Mouse (Mus musculus) embryonic facial prominence, embryonic 13.5 days (tissue): ENCODE data around the gene Yif1b. TPM values are rescaled to one million over a fixed set of nuclear protein-coding genes. Genes with fewer than 3 reads are reported as not detected.
A peak's percentile ranks its signal among the peaks of the same experiment; 100 is the strongest.

Source experiments
- ATAC-seq: fragments of 200-750 bp; cut with Nextera tagmentation; 2 replicates; pipeline ENCODE4 v1.8.0; 2017; ENCODE audit warnings: low read depth; ENCODE audit not compliant: insufficient number of reproducible peaks, insufficient read depth, low FRiP score, low TSS enrichment
- H3K27ac ChIP-seq: fragments of 300-500 bp; sonication (generic); 2 replicates; pipeline ENCODE4 v1.5.1; 2015; ENCODE audit warnings: moderate library complexity, mild to moderate bottlenecking, inconsistent platforms
- H3K27me3 ChIP-seq: fragments of 300-500 bp; sonication (generic); 2 replicates; pipeline ENCODE4 v1.6.1; 2015; ENCODE audit warnings: mild to moderate bottlenecking, inconsistent platforms
- H3K36me3 ChIP-seq: fragments of 300-500 bp; sonication (generic); 2 replicates; pipeline ENCODE4 v1.6.1; 2015; ENCODE audit warnings: mild to moderate bottlenecking, inconsistent platforms
- H3K4me1 ChIP-seq: fragments of 300-500 bp; sonication (generic); 2 replicates; pipeline ENCODE4 v1.6.1; 2015; ENCODE audit warnings: inconsistent platforms
- H3K4me2 ChIP-seq: fragments of 300-500 bp; sonication (generic); 2 replicates; pipeline ENCODE4 v1.6.1; 2015; ENCODE audit warnings: moderate library complexity, mild to moderate bottlenecking, inconsistent platforms
- H3K4me3 ChIP-seq: fragments of 300-500 bp; sonication (generic); 2 replicates; pipeline ENCODE4 v1.5.1; 2015; ENCODE audit warnings: mild to moderate bottlenecking, inconsistent platforms
- H3K9ac ChIP-seq: fragments of 300-500 bp; sonication (generic); 2 replicates; pipeline ENCODE4 v1.6.1; 2015; ENCODE audit warnings: mild to moderate bottlenecking, inconsistent platforms
- H3K9me3 ChIP-seq: fragments of 300-500 bp; sonication (generic); 2 replicates; pipeline ENCODE4 v1.6.1; 2016; ENCODE audit warnings: inconsistent platforms
- WGBS: fragments of 180-500 bp; shearing (Covaris S2); methylation state at CpG from one replicate; pipeline ENCODE4 v1.1.7; 2015; ENCODE audit warnings: mixed read lengths; 5-methylcytosine and 5-hydroxymethylcytosine counted together
- polyA plus RNA-seq: library from polyadenylated mRNA; unstranded; fragments of >200 nt; fragmentation: Nextera tagmentation; extraction: Ambion mirVana; gene quantifications from 2 replicates; pipeline ENCODE4 v1.2.1, GENCODE M21; 2015

The Yif1b gene
- polyA plus RNA-seq, 1 experiment from 2014 or later = 110 TPM

GRCm38 (mm10) chr7:29282074-29282554 lies 44.0 kb downstream of the Yif1b start:
- Histone ChIP-seq H3K36me3 (no peaks in the 10 kb centered on the region), H3K9me3 (no peaks in the 10 kb centered on the region), H3K27ac (no peak overlapping the region), H3K4me3 (peak overlapping the region; percentile 61), H3K4me2 (peak overlapping the region; percentile 97), H3K9ac (peak overlapping the region; percentile 70), H3K27me3 (peaks cover 51% of the 10 kb centered on the region), H3K4me1 (peaks cover 14% of the 10 kb centered on the region)
- 0 out of 2 replicates have a peak, but pooled peaks have one; percentile 5 for ATAC-seq
- 11% methylated on average over 21 of the region's 21 CpGs for WGBS

GRCm38 (mm10) chr7:29283876-29284275 lies 45.7 kb downstream of the Yif1b start:
- ATAC-seq = no peak
- Histone ChIP-seq H3K9ac (no peak overlapping the region), H3K4me1 (peaks cover 18% of the 10 kb centered on the region), H3K36me3 (no peaks in the 10 kb centered on the region), H3K4me3 (no peak overlapping the region), H3K4me2 (no peak overlapping the region), H3K9me3 (no peaks in the 10 kb centered on the region), H3K27ac (no peak overlapping the region), H3K27me3 (peaks cover 51% of the 10 kb centered on the region)
- 83% methylated on average over 4 of the region's 4 CpGs for WGBS

GRCm38 (mm10) chr7:29284523-29284922 lies 46.4 kb downstream of the Yif1b start:
- WGBS = 85% methylated on average over 6 of the region's 6 CpGs
- no peaks in the 10 kb centered on the region for H3K9me3 ChIP-seq
- H3K36me3 ChIP-seq = no peaks in the 10 kb centered on the region
- H3K27ac ChIP-seq = no peak overlapping the region
- no peak overlapping the region for H3K4me3 ChIP-seq
- H3K4me2 ChIP-seq = no peak overlapping the region
- H3K4me1 ChIP-seq = peaks cover 23% of the 10 kb centered on the region
- ATAC-seq = no peak
- peaks cover 47% of the 10 kb centered on the region for H3K27me3 ChIP-seq
- H3K9ac ChIP-seq = no peak overlapping the region

GRCm38 (mm10) chr7:29287481-29287880 lies 49.4 kb downstream of the Yif1b start:
- no peak for ATAC-seq
- Histone ChIP-seq H3K4me1 (peaks cover 37% of the 10 kb centered on the region), H3K27me3 (peaks cover 17% of the 10 kb centered on the region), H3K27ac (no peak overlapping the region), H3K9me3 (no peaks in the 10 kb centered on the region), H3K9ac (no peak overlapping the region), H3K36me3 (no peaks in the 10 kb centered on the region), H3K4me3 (no peak overlapping the region), H3K4me2 (no peak overlapping the region)
- 86% methylated on average over 7 of the region's 7 CpGs for WGBS

- no peak overlapping the region for H3K9ac ChIP-seq
- H3K9me3 ChIP-seq = no peaks in the 10 kb centered on the region
- no peak overlapping the region for H3K4me2 ChIP-seq
- peaks cover 13% of the 10 kb centered on the region for H3K27me3 ChIP-seq
- H3K36me3 ChIP-seq = no peaks in the 10 kb centered on the region
- ATAC-seq = no peak
- H3K27ac ChIP-seq = no peak overlapping the region
- peaks cover 41% of the 10 kb centered on the region for H3K4me1 ChIP-seq
- 79% methylated on average over 2 of the region's 2 CpGs for WGBS
- no peak overlapping the region for H3K4me3 ChIP-seq
Measured at GRCm38 (mm10) chr7:29288079-29288478, 50.0 kb downstream of the Yif1b start.

GRCm38 (mm10) chr7:29288942-29289638 lies 51.0 kb downstream of the Yif1b start, which contains the start of gene Ppp1r14a:
Ppp1r14a (plus strand) TSS chr7:29289308.
- Histone ChIP-seq H3K27me3 (peaks cover 7% of the 10 kb centered on the region), H3K27ac (no peak within 1 kb of the TSS), H3K9ac (peak within 1 kb of the TSS; percentile 71), H3K4me2 (peak within 1 kb of the TSS; percentile 85), H3K4me3 (peak within 1 kb of the TSS; percentile 58), H3K4me1 (peaks cover 50% of the 10 kb centered on the region), H3K36me3 (no peaks in the 10 kb centered on the region), H3K9me3 (no peaks in the 10 kb centered on the region)
- peak; percentile 10; the same call in 1 of the 2 replicates for ATAC-seq
- WGBS = under 1% methylated on average over 59 of the region's 59 CpGs

GRCm38 (mm10) chr7:29289856-29290255 lies 51.7 kb downstream of the Yif1b start:
- Histone ChIP-seq H3K4me1 (peaks cover 50% of the 10 kb centered on the region), H3K36me3 (no peaks in the 10 kb centered on the region), H3K27ac (no peak overlapping the region), H3K9ac (peak overlapping the region; percentile 71), H3K4me2 (peak overlapping the region; percentile 85), H3K27me3 (peaks cover 4% of the 10 kb centered on the region; the same call in 1 of the 2 replicates), H3K4me3 (peak overlapping the region; percentile 58), H3K9me3 (no peaks in the 10 kb centered on the region)
- no peak for ATAC-seq
- 52% methylated on average over 6 of the region's 6 CpGs for WGBS

- WGBS = 48% methylated on average over 11 of the region's 11 CpGs
- Histone ChIP-seq H3K9ac (peak overlapping the region; percentile 54), H3K4me1 (peaks cover 50% of the 10 kb centered on the region), H3K9me3 (no peaks in the 10 kb centered on the region), H3K36me3 (no peaks in the 10 kb centered on the region), H3K4me3 (no peak overlapping the region), H3K27me3 (no peaks in the 10 kb centered on the region; the same call in 1 of the 2 replicates), H3K27ac (peak overlapping the region; percentile 44), H3K4me2 (no peak overlapping the region)
- ATAC-seq = no peak
Measured at GRCm38 (mm10) chr7:29290691-29291485, 52.8 kb downstream of the Yif1b start.

- no peak for ATAC-seq
- 33% methylated on average over 6 of the region's 7 CpGs for WGBS
- H3K9me3 ChIP-seq = no peaks in the 10 kb centered on the region
- H3K27ac ChIP-seq = peak overlapping the region; percentile 44
- H3K4me2 ChIP-seq = no peak overlapping the region
- H3K4me3 ChIP-seq = no peak overlapping the region
- no peaks in the 10 kb centered on the region; the same call in 1 of the 2 replicates for H3K27me3 ChIP-seq
- no peaks in the 10 kb centered on the region for H3K36me3 ChIP-seq
- no peak overlapping the region for H3K9ac ChIP-seq
- peaks cover 50% of the 10 kb centered on the region for H3K4me1 ChIP-seq
Measured at GRCm38 (mm10) chr7:29291616-29292457, 53.7 kb downstream of the Yif1b start.

- no peak overlapping the region for H3K4me2 ChIP-seq
- no peak for ATAC-seq
- 28% methylated on average over 8 of the region's 8 CpGs for WGBS
- no peaks in the 10 kb centered on the region for H3K36me3 ChIP-seq
- 0 out of 2 replicates have a peak overlapping the region, but pooled peaks have one; percentile 12 for H3K9ac ChIP-seq
- H3K27ac ChIP-seq = peak overlapping the region; percentile 44
- H3K9me3 ChIP-seq = no peaks in the 10 kb centered on the region
- peaks cover 50% of the 10 kb centered on the region for H3K4me1 ChIP-seq
- no peaks in the 10 kb centered on the region for H3K27me3 ChIP-seq
- H3K4me3 ChIP-seq = no peak overlapping the region
Measured at GRCm38 (mm10) chr7:29292458-29293098, 54.4 kb downstream of the Yif1b start.
